Mouse (Mus musculus) limb, embryonic 14.5 days (tissue): Measurements from ENCODE around the gene Tuba3b. TPM values are rescaled to one million over a fixed set of nuclear protein-coding genes. Genes with fewer than 3 reads are reported as not detected.

ENCODE experiments used
- ATAC-seq: fragments of 200-750 bp; cut with Nextera tagmentation; 2 replicates; pipeline ENCODE4 v1.8.0; 2017; ENCODE audit warnings: low read depth, moderate number of reproducible peaks, moderate TSS enrichment; ENCODE audit not compliant: low FRiP score
- DNase-seq: peaks from one replicate; pipeline ENCODE4 v3.0.0-alpha.2; 2015; ENCODE audit warnings: low spot score
- H3K27ac ChIP-seq: fragments of 300-500 bp; sonication (generic); replicated peaks from 2 replicates; pipeline ENCODE4 v1.5.1; 2014; ENCODE audit warnings: low read depth, mild to moderate bottlenecking, low read length, moderate library complexity, mixed read lengths
- H3K27me3 ChIP-seq: fragments of 300-500 bp; sonication (generic); 2 replicates; pipeline ENCODE4 v1.6.1; 2014; ENCODE audit warnings: low read length, mixed read lengths; ENCODE audit not compliant: control insufficient read depth, insufficient read depth
- H3K36me3 ChIP-seq: fragments of 300-500 bp; sonication (generic); 2 replicates; pipeline ENCODE4 v1.6.1; 2014; ENCODE audit warnings: mild to moderate bottlenecking, low read length, moderate library complexity, mixed read lengths; ENCODE audit not compliant: control insufficient read depth, insufficient read depth
- H3K4me1 ChIP-seq: fragments of 300-500 bp; sonication (generic); 2 replicates; pipeline ENCODE4 v1.6.1; 2014; ENCODE audit warnings: antibody characterized with exemption, low read length, mixed read lengths; ENCODE audit not compliant: control insufficient read depth, insufficient read depth
- H3K4me2 ChIP-seq: fragments of 300-500 bp; sonication (generic); replicated peaks from 2 replicates; pipeline ENCODE4 v1.6.1; 2014; ENCODE audit warnings: low read depth, mild to moderate bottlenecking, low read length, moderate library complexity; ENCODE audit not compliant: severe bottlenecking
- H3K4me3 ChIP-seq: fragments of 300-500 bp; sonication (generic); replicated peaks from 2 replicates; pipeline ENCODE4 v1.5.1; 2014; ENCODE audit warnings: low read length
- H3K9ac ChIP-seq: fragments of 300-500 bp; sonication (generic); 2 replicates; pipeline ENCODE4 v1.6.1; 2014; ENCODE audit warnings: mild to moderate bottlenecking, low read depth, low read length, moderate library complexity; ENCODE audit not compliant: severe bottlenecking
- H3K9me3 ChIP-seq: fragments of 300-500 bp; sonication (generic); 2 replicates; pipeline ENCODE4 v1.6.1; 2016; ENCODE audit warnings: low read length; ENCODE audit not compliant: control insufficient read depth
- POLR2A ChIP-seq: fragments of 200-500 bp; IDR thresholded peaks from 2 replicates; pipeline ENCODE4 v1.8.0; 2012; ENCODE audit warnings: inconsistent platforms, mild to moderate bottlenecking, moderate library complexity, borderline replicate concordance; ENCODE audit not compliant: insufficient read depth, insufficient read length; ENCODE audit errors: extremely low read depth
- WGBS: fragments of 180-500 bp; shearing (Covaris S2); extraction: QIAGEN DNeasy Blood & Tissue Kit; methylation state at CpG from one replicate; pipeline ENCODE4 v1.1.7; 2014; 5-methylcytosine and 5-hydroxymethylcytosine counted together
- polyA plus RNA-seq, 2 experiments: library from polyadenylated mRNA; depleted of rRNA in 1 of 2; stranded (reverse) in 1 of 2; unstranded in 1 of 2; fragments of >200 nt; fragmentation: Nextera tagmentation in 1 of 2; extraction: Ambion mirVana in 1 of 2; gene quantifications; 2 replicates each; pipeline versions ENCODE4 v1.2.1 to v1.2.3; 2012 to 2014

The Tuba3b gene
- polyA plus RNA-seq, 2 experiments, result not detected

- Histone ChIP-seq H3K4me3 (no peak overlapping the region), H3K27ac (no peak overlapping the region), H3K4me1 (no peaks in the 10 kb centered on the region), H3K9ac (no peak overlapping the region), H3K4me2 (no peak overlapping the region), H3K27me3 (no peaks in the 10 kb centered on the region), H3K36me3 (no peaks in the 10 kb centered on the region), H3K9me3 (no peaks in the 10 kb centered on the region)
- WGBS, result 77% methylated on average over 5 of the region's 5 CpGs
- TF ChIP-seq POLR2A, result no peak
- ATAC-seq (no peak), DNase-seq (no peak)
Observed at GRCm38 (mm10) chr6:145616402-145617229, 1.1 kb downstream of the Tuba3b start.

GRCm38 (mm10) chr6:145623141-145623540 is 7.6 kb downstream of the Tuba3b start:
- Histone ChIP-seq H3K9me3 (no peaks in the 10 kb centered on the region), H3K4me3 (no peak overlapping the region), H3K4me2 (no peak overlapping the region), H3K27ac (no peak overlapping the region), H3K9ac (no peak overlapping the region), H3K4me1 (no peaks in the 10 kb centered on the region), H3K27me3 (no peaks in the 10 kb centered on the region), H3K36me3 (no peaks in the 10 kb centered on the region)
- ATAC-seq (no peak), DNase-seq (no peak)
- 80% methylated on average over 4 of the region's 4 CpGs for WGBS
- TF ChIP-seq POLR2A, result no peak

- ATAC-seq (no peak), DNase-seq (no peak)
- Histone ChIP-seq H3K4me1 (no peaks in the 10 kb centered on the region; the same call in 1 of the 2 replicates), H3K36me3 (no peaks in the 10 kb centered on the region), H3K27ac (no peak overlapping the region), H3K4me2 (no peak overlapping the region), H3K4me3 (no peak overlapping the region), H3K27me3 (no peaks in the 10 kb centered on the region), H3K9ac (no peak overlapping the region), H3K9me3 (no peaks in the 10 kb centered on the region)
- WGBS, result 56% methylated on average over 6 of the region's 6 CpGs
- no peak for TF ChIP-seq POLR2A
Observed at GRCm38 (mm10) chr6:145630269-145630668, 14.7 kb downstream of the Tuba3b start.

GRCm38 (mm10) chr6:145634454-145634853 is 18.9 kb downstream of the Tuba3b start:
- DNase-seq, result no peak
- no peak for ATAC-seq
- TF ChIP-seq POLR2A, result no peak
- Histone ChIP-seq H3K27ac (no peak overlapping the region), H3K27me3 (no peaks in the 10 kb centered on the region), H3K9ac (no peak overlapping the region), H3K9me3 (no peaks in the 10 kb centered on the region), H3K4me3 (no peak overlapping the region), H3K4me2 (no peak overlapping the region), H3K36me3 (no peaks in the 10 kb centered on the region), H3K4me1 (no peaks in the 10 kb centered on the region; the same call in 1 of the 2 replicates)
- WGBS, result 73% methylated on average over 2 of the region's 2 CpGs

- Histone ChIP-seq H3K27ac (no peak overlapping the region), H3K4me3 (no peak overlapping the region), H3K4me2 (no peak overlapping the region), H3K36me3 (no peaks in the 10 kb centered on the region), H3K9ac (no peak overlapping the region), H3K27me3 (no peaks in the 10 kb centered on the region), H3K9me3 (peaks cover 9% of the 10 kb centered on the region; the same call in 1 of the 2 replicates), H3K4me1 (peaks cover 10% of the 10 kb centered on the region)
- 69% methylated on average over 4 of the region's 4 CpGs for WGBS
- DNase-seq (no peak), ATAC-seq (no peak)
- TF ChIP-seq POLR2A, result no peak
Observed at GRCm38 (mm10) chr6:145636682-145637081, 21.1 kb downstream of the Tuba3b start.

GRCm38 (mm10) chr6:145638248-145638647 is 22.7 kb downstream of the Tuba3b start:
- Histone ChIP-seq H3K27me3 (no peaks in the 10 kb centered on the region), H3K27ac (no peak overlapping the region), H3K9ac (no peak overlapping the region), H3K36me3 (no peaks in the 10 kb centered on the region), H3K4me1 (peaks cover 11% of the 10 kb centered on the region), H3K4me2 (no peak overlapping the region), H3K4me3 (no peak overlapping the region), H3K9me3 (peaks cover 9% of the 10 kb centered on the region; the same call in 1 of the 2 replicates)
- no peak for TF ChIP-seq POLR2A
- 67% methylated on average over 6 of the region's 6 CpGs for WGBS
- DNase-seq (no peak), ATAC-seq (no peak)
